Mouse (Mus musculus) cortical plate, adult 2 months (tissue): ENCODE data around the gene Rsph9.

Source experiments
- CTCF ChIP-seq: fragments of 200-500 bp; IDR thresholded peaks from 2 replicates; pipeline ENCODE4 v1.5.1; 2011; ENCODE audit warnings: mild to moderate bottlenecking, control low read depth, low read length; ENCODE audit not compliant: insufficient read depth; ENCODE audit errors: extremely low read depth
- POLR2A ChIP-seq: fragments of 200-500 bp; IDR thresholded peaks from 2 replicates; pipeline ENCODE4 v1.6.1; 2011; ENCODE audit warnings: mild to moderate bottlenecking, low read length, control low read depth; ENCODE audit not compliant: insufficient read depth; ENCODE audit errors: extremely low read depth

DNA sequence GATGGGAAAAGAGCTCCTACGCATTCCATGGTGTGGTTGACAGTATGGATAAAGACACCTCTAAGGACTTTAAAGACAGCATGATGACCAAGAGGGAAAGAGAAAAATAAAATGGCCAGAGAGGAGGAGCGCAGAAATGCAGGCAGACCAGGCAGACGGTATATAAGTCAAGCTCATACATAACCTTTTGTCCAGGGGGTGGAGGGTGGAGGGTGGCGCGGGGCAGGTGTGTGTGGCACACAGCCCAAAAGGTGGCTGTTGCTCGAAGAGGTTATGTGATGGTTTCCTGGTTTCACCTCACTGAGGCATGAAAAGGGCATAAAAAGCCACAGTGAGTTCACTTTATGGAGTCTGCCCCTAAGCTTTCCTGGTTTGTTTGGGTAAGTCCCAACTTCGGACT is 18.5 kb upstream of the Rsph9 start:
- TF ChIP-seq CTCF (no peak), POLR2A (no peak)
